Mouse (Mus musculus): ENCODE measurements around the gene Gmeb2.

The Gmeb2 gene

GRCm38 (mm10) chr2:181228335-181228734 lies 59.5 kb downstream of the Gmeb2 start:
- no peak for DNase-seq (ENCODE audit: low read depth, low spot score)

GRCm38 (mm10) chr2:181227122-181227521 lies 60.7 kb downstream of the Gmeb2 start:
- DNase-seq (ENCODE audit: low read depth, low spot score) = no peak

GRCm38 (mm10) chr2:181224994-181225393 lies 62.8 kb downstream of the Gmeb2 start:
- no peak for DNase-seq (ENCODE audit: low read depth, low spot score)

- DNase-seq (ENCODE audit: low read depth, low spot score) = no peak
Measured at GRCm38 (mm10) chr2:181220361-181220760, 67.5 kb downstream of the Gmeb2 start.

GRCm38 (mm10) chr2:181219538-181220216 lies 68.2 kb downstream of the Gmeb2 start, which contains the start of gene Fndc11:
TSS of gene Fndc11 (plus strand) at chr2:181220013.
- no peak for DNase-seq (ENCODE audit: low read depth, low spot score)

GRCm38 (mm10) chr2:181218881-181219485 lies 68.9 kb downstream of the Gmeb2 start:
- DNase-seq (ENCODE audit: low read depth, low spot score) = no peak

- DNase-seq (ENCODE audit: low read depth, low spot score) = no peak
Measured at GRCm38 (mm10) chr2:181216037-181216436, 71.8 kb downstream of the Gmeb2 start.

- no peak for DNase-seq (ENCODE audit: low read depth, low spot score)
Measured at GRCm38 (mm10) chr2:181213021-181213445, 74.8 kb downstream of the Gmeb2 start, which contains the start of gene Srms. TSS of gene Srms (minus strand) at chr2:181213185.

GRCm38 (mm10) chr2:181212389-181213020 lies 75.3 kb downstream of the Gmeb2 start:
- no peak for DNase-seq (ENCODE audit: low read depth, low spot score)

GRCm38 (mm10) chr2:181206118-181206517 lies 81.7 kb downstream of the Gmeb2 start:
- no peak for DNase-seq (ENCODE audit: low read depth, low spot score)

GRCm38 (mm10) chr2:181205678-181206077 lies 82.2 kb downstream of the Gmeb2 start:
- DNase-seq (ENCODE audit: low read depth, low spot score) = no peak

GRCm38 (mm10) chr2:181202886-181203285 lies 84.9 kb downstream of the Gmeb2 start:
- DNase-seq (ENCODE audit: low read depth, low spot score) = no peak

- DNase-seq (ENCODE audit: low read depth, low spot score) = no peak
Measured at GRCm38 (mm10) chr2:181202422-181202821, 85.4 kb downstream of the Gmeb2 start, which contains the start of gene Ptk6. TSS of gene Ptk6 (minus strand) at chr2:181202789.

GRCm38 (mm10) chr2:181201606-181202005 lies 86.2 kb downstream of the Gmeb2 start:
- no peak for DNase-seq (ENCODE audit: low read depth, low spot score)
